Mouse (Mus musculus) layer of hippocampus, postnatal 36 days (tissue): Measurements from ENCODE around the gene Olfr361. TPM values are rescaled to one million over a fixed set of nuclear protein-coding genes. Genes with fewer than 3 reads are reported as not detected.
"Not testable (repeated sequence)": the region's sequence is repeated elsewhere in the genome, so short reads cannot be mapped to it uniquely, and the experiment has no call there.

Source experiments
- DNase-seq, 2 experiments: peaks; one replicate each; pipeline ENCODE4 v3.0.0; 2022
- total RNA-seq, 2 experiments: library from RNA; stranded (reverse); gene quantifications; 2 replicates each; pipeline ENCODE4 v1.2.3; 2021

The Olfr361 gene
- not detected for total RNA-seq

GRCm38 (mm10) chr2:37089190-37089589 lies at the start of gene Olfr361:
Gene Olfr361, minus strand, starts transcription at chr2:37089290.
- not testable (repeated sequence) for DNase-seq

DNA sequence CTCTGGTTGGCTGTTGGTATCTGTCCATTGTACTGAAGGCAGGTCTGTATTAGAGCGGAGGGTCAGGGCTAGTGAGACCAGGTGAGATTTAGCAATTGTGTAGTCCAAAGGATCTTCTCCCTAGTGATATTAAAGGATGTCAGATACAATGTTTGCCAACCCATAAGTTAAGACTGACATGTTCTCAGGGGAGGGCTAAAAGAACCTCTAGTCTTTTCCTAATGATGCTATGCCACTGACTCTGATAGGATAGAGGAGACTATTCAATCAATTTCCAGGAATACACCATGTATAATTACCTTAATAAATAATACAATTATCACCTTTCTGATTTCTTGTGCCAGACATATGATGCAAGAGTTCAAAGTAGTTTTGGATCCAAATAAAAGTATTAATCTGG lies 28.7 kb upstream of the Olfr361 start, which contains the start of gene Olfr362:
TSS of gene Olfr362 (minus strand) at position 101 of the 400 bp plus-strand sequence.
- DNase-seq: no peak

DNA sequence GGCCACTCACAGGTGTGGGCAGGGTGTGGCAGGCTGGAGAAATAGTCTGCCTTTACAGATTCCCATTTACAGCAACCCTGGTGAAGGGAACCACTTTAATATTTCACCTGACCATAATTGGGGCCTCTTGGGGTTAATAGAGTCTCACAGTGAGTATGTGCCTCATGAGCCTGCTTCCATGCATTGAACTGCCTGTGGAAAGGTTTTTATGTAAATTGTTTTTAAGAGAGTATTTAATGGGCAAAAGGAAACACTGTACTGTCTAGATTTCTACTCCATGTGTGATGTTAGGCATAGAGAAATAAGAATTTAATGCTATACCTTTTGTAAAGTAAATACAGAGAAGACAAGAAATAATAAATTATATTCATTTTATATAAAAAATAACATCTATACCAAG lies 23.6 kb downstream of the Olfr361 start, which contains the start of gene Olfr360:
TSS of gene Olfr360 (plus strand) at position 301 of the 400 bp plus-strand sequence.
- no peak for DNase-seq

Other genes starting within 250 kb of the Olfr361 start
- not detected for gene Olfr350, start 243.0 kb downstream of the Olfr361 start, total RNA-seq
- gene Olfr351, start 226.6 kb downstream of the Olfr361 start, total RNA-seq: not detected
- not detected for gene Olfr352, start 220.8 kb downstream of the Olfr361 start, total RNA-seq
- gene Olfr353, start 196.4 kb downstream of the Olfr361 start, total RNA-seq: not detected
- not detected for gene Olfr354, start 183.6 kb downstream of the Olfr361 start, total RNA-seq
- gene Olfr355, start 160.4 kb downstream of the Olfr361 start, total RNA-seq: not detected
- not detected for gene Olfr356, start 152.2 kb downstream of the Olfr361 start, total RNA-seq
- not detected for gene Olfr357, start 95.5 kb downstream of the Olfr361 start, total RNA-seq
- gene Olfr358, start 80.0 kb downstream of the Olfr361 start, total RNA-seq: not detected
- gene Olfr360, start 23.5 kb downstream of the Olfr361 start, total RNA-seq: not detected
- gene Olfr362, start 28.6 kb upstream of the Olfr361 start, total RNA-seq: not detected
- not detected for gene Olfr364-ps1, start 50.0 kb upstream of the Olfr361 start, total RNA-seq
- not detected for gene Olfr365, start 98.9 kb upstream of the Olfr361 start, total RNA-seq
- not detected for gene Olfr366, start 122.3 kb upstream of the Olfr361 start, total RNA-seq
- not detected for gene Olfr368, start 237.2 kb upstream of the Olfr361 start, total RNA-seq